Mouse (Mus musculus): ENCODE data around the gene Mtf2. TPM values are rescaled to one million over a fixed set of nuclear protein-coding genes. Genes with fewer than 3 reads are reported as not detected.

Gene Mtf2
- 8.4 and 13.9 TPM in 2 replicates for polyA plus RNA-seq (2012; rRNA removed; ENCODE audit: low replicate concordance)

DNA sequence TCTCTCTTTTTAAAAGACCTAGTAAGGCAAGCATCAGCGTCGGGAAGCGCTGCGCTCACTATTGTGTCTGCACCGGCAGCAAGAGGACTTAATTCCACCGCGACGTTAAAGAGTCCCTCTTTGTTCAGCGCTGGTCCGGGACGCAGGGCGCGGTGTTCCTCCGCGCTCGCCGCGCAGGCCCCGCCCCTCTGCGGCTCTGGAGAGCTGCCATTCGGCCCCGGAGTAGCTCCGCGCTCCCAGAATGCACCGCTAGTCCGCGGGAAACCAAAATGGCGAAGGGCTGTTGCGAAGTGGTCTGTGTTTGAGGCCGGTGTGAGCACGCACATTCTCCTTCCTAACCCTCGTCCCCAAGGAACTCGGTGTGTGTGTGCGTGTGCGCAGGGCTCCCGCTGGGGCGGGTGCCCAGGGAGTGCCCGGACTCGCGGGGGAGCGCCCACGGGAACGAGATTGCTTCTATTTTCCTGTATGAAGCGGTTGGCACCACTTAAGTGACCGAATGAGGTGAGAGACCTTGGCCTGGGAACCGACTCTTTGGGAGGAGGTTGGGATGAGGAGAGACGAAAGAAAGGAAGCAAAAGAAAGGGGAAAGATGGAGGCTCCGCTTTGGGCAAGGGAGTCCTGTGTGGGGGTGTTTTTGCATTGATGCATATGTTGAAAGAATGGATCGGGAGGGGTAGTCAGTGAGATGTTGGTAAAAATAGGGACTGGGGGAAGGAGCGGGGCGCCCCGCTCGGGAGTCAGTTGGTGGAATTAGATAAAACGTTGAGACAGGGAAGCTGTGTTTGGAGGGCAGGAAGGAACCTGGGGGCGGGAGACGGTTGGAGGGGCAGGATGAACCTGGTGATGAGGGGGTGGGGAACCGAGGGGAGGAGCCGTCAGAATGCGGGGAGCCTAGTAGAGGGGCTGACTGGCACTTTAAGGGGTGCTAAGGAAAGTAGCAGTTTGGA is at the start of gene Mtf2:
Gene Mtf2 (plus strand): TSS at position 210 of the 947 bp plus-strand sequence.

GRCm38 (mm10) chr5:108132441-108133243 is 67.2 kb downstream of the Mtf2 start, which contains the start of the genes Tmed5 and Ccdc18:
TSS of gene Tmed5 (minus strand) at chr5:108132620.
TSS of gene Ccdc18 (plus strand) at chr5:108132875.

Other genes starting within 250 kb of the Mtf2 start
- gene Ube2d2b, start 235.6 kb upstream of the Mtf2 start, polyA plus RNA-seq (2012; rRNA removed; ENCODE audit: low replicate concordance), result not detected in 2 replicates
- gene Evi5, start 190.6 kb upstream of the Mtf2 start, polyA plus RNA-seq (2012; rRNA removed; ENCODE audit: low replicate concordance), result 11.2 and 22.6 TPM in 2 replicates
- 21.4 and 30.7 TPM in 2 replicates for gene Rpl5, start 165.2 kb upstream of the Mtf2 start, polyA plus RNA-seq (2012; rRNA removed; ENCODE audit: low replicate concordance)
- 2.6 and 7.2 TPM in 2 replicates for gene Fam69a, start 78.6 kb upstream of the Mtf2 start, polyA plus RNA-seq (2012; rRNA removed; ENCODE audit: low replicate concordance)
- 87.9 and 224 TPM in 2 replicates for gene Tmed5, start 66.9 kb downstream of the Mtf2 start, polyA plus RNA-seq (2012; rRNA removed; ENCODE audit: low replicate concordance)
- gene Ccdc18, start 67.2 kb downstream of the Mtf2 start, polyA plus RNA-seq (2012; rRNA removed; ENCODE audit: low replicate concordance), result 0.16 TPM in 1 of 2 replicates, not detected in the other
- gene Dr1, start 203.2 kb downstream of the Mtf2 start, polyA plus RNA-seq (2012; rRNA removed; ENCODE audit: low replicate concordance), result 16.5 and 31.6 TPM in 2 replicates
- 5.3 and 8.4 TPM in 2 replicates for gene Pigg, start 246.9 kb downstream of the Mtf2 start, polyA plus RNA-seq (2012; rRNA removed; ENCODE audit: low replicate concordance)

Measured in mammary gland, adult 2 months (tissue).